Mouse (Mus musculus): ENCODE measurements at regions not wholly inside any gene's neighbourhood (a gene's known extent, or its start where the extent isn't known, plus 50 kb on each side); places are given as distances from the start of the nearest gene placed in this dataset.

DNA sequence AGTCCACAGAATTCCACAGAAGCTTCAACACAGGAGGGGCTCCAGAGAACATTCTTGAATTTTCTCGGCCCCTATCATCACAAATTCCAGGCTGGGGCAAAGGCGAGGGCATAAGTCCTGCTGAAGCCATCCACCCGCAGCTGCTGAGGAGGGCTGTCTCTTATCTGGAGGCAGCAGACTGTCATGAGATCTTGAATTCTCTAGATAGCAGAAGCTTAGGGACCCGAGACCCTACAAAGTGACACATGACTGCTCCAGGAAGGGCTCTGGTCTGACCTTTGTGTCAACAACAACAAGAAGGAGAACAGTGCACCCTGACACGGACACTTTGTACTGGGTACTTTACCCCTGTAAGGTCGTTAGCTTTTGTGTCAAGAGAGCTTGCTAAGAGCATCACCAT, 57.2 kb downstream of the Lao1 start:
- DNase-seq (ENCODE audit: low read depth, low spot score) = no peak

DNA sequence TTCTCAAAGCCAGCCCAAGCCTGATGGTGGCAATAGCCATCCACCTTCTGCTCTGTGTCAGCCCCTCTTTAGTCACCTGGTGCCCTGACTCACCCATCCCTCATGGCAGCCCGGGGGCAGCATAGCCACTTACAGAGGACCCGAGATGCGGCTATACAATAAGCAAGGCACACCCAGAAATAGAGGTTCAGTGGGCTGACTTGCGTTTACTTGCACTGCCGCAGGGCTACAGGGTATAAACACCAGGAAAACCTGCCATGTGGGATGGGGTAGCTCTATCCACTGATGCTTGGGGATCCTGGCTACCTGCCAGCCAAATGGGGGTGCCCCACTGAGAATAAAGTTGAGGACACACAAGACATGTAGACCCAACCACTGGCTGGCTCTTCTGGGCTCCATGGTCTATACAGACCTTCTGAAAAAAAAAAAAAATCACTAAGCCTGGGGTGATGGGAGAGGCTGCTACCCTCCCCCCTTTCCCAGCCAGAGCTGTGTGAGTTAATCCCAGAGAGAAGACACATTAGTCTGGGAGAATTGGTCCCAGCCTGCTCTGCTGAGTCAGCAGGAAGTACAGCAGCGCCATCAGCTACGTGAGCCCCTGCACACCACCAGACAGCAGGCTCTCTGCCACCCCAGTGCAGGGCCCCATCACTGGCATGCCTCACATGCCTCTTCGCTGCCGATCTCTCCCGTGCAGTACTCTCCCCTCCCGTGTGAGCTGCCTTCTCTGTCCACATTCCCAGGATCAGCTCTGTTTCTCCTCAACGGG, 57.8 kb downstream of the Lao1 start:
- peak; percentile 35 for DNase-seq (ENCODE audit: low read depth, low spot score)

DNA sequence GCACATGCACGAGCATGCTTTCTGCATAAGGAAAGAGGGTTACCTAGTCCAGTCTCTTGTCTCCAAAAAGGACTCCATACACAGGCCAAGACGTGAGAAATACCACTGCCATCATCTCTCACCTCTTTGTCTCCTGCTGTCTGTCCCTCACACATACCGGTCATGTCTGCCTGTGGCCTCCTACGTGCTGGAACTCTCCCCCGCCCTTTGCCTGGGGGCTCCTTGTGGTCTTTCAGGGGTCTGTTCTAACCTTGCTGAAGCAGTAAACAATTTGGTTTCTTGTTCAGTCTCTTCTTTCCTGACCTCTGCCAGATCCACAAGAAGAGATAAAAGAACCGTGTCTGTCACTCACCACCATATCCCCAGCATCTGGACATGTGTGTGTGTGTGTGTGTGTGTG, 61.0 kb downstream of the Lao1 start:
- DNase-seq (ENCODE audit: low read depth, low spot score) = no peak

DNA sequence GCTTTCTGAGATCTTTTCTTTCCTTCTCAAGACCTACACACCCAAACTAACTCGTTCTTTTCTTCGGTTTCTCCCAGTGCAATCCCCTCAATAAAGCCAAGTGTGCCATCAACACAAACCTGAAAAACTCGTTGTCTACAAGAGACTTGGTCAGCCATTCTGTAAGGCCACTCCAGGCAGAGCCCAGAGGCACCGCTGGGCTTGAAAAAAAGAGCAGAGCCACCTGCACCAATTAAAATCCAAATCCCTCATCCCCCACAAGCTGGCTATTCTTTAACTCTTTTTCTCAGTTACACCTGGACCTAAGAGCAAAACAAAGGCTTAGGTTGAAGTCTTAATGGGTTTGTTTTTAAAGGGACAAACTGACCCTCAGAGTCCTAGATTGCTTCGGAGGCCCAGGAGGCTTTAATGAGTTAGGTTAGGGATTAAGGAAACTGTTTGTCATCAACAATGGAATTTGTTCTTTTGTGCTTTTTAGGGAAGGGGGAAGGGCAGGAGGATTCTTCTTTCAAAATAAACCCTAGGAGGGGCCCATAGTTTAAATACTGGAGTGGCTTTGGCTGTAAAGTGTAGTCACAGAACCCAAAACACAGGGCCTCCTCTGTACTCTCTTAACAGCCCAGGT, 65.0 kb downstream of the Lao1 start:
- DNase-seq (ENCODE audit: low read depth, low spot score) = no peak

DNA sequence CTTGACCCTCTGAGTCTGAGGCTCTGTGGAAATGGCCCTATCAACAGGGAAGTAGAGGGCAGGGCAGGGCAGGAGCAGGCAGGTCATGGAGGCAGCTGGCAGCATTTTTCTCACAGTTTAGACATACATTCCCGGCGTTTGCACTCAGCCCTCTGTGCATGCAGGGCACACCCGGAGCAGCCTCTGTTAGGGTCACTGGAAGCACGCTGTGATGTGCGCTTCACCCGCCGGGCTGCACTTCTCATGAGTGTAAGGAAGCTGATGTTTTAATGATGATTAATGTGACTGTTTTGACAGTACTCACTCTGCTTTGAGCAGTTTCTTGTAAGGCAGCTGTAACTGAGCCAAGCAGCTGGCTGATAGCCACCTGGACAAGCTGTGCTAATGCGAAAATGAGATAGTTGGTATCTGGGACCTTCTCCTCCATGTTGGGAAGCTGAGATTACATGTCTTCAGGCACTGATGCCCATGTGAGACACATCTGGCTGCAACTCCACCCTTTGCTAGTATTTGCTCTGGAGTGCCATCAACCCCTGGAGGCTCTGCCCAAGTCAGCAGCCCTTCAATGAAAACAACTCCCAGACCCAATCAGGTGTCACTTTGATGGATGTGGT, 66.9 kb downstream of the Lao1 start:
- no peak for DNase-seq (ENCODE audit: low read depth, low spot score)

DNA sequence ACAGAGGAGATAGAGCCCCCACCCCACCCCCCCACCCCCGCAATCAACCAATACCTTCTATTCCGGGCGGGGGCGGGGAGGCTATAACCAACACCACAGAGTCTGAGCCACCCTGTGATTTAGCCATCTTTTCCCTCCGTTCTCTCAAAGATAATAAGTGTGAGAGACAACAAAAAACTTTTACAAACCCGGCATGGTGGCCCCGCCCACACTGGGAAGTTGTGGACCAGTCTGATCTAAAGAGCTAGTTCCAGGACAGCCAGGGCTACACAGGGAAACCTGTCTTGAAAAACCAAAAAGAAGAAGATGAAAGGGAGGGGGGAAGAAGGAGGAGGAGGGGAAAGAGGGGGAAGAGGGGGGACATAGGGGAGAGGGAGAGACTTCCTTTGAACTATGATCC, 67.7 kb downstream of the Lao1 start:
- DNase-seq (ENCODE audit: low read depth, low spot score) = no peak

DNA sequence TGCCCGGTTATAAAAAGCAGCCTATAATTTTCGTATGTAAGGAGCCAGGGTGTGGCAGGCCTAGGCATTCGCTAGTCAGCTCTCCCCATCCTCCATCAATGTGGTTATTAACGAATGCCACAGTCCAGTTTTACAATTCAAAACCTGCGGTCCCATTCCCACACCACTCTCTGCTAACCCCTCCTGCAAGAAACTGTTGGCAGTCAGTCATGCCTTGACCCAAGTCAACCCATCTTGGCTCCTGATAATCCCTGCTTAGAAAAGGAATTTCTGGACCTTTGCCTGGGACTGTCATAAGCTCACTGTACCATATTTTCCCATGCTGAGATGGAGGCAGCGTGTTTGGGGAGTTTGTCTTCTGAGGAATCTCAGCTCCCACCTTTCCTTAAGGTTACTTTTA, 68.4 kb downstream of the Lao1 start:
- DNase-seq (ENCODE audit: low read depth, low spot score) = no peak

DNA sequence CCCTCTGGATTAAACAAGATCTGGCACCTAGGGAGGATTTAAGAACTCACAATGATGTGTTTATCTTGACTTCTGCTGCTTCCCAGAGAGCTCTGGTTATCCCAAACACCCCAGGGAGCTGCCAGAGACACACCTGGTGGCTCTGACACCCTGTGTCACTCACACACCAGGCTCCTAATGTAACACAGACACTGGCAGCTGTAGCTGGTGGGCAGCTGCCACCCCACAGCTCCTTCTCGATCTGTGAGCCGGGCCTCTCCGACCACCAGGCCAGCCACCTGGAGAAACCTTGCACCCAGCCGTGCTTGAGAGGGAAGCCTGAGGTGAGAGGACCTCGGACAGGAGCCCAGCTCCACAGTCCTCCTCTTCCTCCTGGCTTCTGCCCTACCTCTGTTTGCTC, 69.5 kb downstream of the Lao1 start:
- no peak for DNase-seq (ENCODE audit: low read depth, low spot score)

DNA sequence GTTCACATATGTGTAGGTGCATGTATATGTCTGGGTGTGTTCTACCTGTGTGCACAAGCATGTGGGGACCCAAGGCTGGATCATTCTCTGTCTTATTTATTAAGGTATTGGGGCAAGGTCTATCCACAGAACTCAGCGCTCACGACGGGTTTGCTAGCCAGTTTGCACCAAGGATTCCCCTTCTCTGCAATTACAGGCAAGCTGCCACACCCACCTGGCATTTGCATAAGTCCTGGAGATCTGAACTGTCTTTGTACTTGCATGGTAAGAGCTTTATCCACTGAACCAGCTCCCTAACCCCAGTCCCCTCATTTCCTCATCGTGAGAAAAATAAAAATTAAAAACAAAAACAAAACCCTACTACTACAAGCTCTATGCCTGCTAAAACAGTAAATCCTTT, 71.6 kb downstream of the Lao1 start:
- DNase-seq (ENCODE audit: low read depth, low spot score) = no peak

DNA sequence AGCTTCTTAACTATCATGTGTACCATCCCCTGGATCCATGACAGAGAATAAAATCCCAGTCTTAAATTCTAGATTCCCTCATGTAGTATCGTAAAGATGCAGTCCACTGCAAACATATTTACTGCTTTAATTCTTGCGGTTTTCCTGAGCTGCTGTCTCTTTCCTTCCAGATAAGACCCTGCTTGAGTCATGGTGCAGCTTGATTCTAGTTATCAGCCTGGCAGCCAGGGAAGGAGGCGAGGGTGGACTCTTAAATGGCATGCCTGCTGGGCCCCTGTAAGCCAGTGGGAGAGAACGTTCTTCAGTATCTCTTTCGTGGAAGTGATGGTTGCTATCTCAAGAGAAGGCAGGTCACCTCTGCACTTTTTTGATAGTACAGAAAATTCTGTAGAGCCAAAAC, 71.9 kb upstream of the Slc2a1 start:
- DNase-seq (ENCODE audit: low read depth, low spot score) = no peak

DNA sequence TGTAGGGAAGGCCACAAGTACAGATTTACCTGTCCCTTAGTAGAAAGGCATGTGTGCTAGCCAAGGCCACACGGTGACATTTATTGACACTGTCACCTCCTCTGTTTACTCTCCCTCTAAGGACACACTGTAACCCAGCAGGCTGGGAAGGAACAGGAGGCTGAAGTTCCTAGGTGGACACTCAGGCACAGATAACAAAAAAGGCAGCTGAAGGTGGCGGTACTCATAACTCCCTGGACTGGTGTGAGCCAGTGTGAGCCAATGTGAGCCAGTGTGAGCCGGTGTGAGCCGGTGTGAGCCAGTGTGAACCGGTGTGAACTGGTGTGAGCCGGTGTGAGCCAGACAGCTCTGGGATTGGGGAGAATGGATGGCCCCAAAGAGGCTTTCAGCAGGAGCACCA, 68.5 kb upstream of the Slc2a1 start:
- no peak for DNase-seq (ENCODE audit: low read depth, low spot score)

DNA sequence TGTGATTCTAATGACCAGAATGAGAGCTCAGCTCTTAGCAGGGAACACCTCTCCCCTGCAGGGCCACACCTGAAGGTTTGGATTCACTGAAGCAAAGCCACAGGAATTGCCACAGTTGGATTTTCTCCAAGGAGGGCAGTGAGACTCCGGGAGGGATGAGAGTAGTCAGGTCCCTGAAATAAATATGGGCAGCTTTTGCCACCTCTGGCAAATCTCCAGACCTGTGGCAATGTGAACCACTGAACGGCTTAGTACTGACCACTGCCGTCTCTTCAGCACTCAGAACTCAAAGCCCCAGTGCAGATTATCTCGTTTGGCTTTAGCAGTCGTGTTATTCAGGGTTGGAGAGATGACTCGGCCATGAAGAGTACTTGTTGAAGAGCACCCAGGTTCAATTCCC, 66.9 kb upstream of the Slc2a1 start:
- no peak for DNase-seq (ENCODE audit: low read depth, low spot score)

DNA sequence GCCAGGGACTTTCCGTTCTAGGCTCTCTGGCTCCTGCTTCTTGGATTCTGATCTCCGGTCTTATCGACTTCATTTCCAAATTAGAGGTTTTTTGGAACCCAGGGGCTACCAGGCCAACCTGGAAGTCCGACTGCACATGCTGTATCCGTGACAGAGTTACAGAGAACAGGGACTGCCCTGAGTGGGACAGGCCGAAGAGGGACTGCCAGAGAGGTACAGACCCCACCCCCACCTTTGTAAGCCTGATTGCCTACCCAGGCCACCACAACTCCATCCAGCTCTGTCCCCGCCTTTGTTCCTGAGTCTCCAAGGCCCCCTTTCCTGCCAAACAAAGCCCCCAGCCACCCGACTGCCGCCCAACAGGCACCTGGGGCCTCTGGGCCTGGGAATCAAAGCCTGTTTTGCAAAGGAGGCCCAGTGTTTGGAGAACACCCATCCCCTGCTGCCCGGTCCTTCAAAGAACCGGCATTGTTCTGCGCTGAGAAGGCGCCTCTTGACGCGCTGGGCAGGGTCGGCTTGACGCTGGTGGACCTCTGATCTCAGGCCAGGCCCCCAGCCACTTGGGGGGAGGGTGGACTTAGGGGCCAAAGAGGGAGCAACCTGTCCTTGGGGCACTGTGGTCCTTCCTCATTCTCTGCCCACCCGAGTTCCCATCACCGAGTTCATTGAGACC, 64.4 kb upstream of the Slc2a1 start:
- DNase-seq (ENCODE audit: low read depth, low spot score) = no peak

DNA sequence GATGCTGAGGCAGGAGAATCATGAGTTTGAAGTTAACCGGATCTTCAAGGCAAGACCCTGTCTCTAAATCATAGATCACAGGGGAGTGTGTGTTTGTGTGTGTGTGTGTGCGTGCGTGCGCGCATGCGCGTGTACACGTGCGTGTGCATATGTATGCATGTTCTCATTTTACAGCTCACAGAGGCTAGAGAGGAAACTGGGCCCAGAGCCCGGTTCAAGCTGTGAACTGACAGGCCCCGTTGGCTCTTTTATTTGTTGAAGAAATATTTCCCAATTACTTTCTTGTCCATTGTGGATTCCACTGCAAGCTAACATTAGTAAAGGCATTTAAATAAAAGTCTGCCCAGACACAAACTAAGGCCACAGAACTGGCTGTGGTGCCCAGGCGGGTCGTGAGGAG, 63.7 kb upstream of the Slc2a1 start:
- no peak for DNase-seq (ENCODE audit: low read depth, low spot score)

DNA sequence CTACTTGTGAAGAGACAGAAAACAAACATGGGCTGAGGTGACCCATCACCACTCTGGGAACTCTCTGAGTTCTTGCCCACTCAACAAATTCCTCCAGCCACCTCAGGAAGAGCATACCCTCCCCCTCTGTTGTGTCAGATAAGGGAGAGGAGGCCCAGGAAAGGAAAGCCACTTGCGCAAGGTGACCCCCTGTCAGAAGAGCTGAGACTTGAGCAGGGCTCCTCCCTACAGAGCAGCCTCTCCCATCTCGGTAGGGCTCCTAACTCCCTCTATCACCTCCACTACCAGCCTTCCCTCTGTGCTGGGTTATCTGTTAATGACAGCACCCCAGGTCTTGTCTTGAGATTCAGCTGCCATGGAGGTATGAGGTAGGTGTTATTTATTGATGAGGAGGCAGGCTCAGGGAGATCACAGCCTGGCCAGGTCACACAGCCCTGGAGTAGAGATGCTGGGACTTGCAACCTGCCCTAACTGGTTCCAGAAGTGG, 57.6 kb upstream of the Slc2a1 start:
- DNase-seq (ENCODE audit: low read depth, low spot score) = no peak

DNA sequence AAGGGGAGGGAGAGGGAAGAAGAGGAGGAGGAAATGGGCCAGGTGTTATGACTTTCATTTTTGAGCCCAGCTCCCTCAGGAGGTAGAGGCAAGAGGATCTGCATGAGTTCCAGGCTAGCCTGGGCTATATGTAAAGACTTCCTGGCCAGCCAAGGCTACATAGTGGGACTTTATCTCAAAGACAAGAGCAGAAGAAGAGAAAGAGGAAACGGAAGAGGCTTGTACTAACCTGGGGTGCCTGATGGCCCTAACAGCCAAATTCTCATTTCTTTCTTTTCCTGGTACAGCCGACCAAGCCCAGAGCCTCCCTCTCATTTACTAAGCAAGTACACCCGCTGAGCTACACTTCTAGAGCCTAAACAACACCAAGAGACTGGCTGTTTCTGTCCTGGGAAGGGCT, 56.0 kb upstream of the Slc2a1 start:
- DNase-seq (ENCODE audit: low read depth, low spot score) = no peak

DNA sequence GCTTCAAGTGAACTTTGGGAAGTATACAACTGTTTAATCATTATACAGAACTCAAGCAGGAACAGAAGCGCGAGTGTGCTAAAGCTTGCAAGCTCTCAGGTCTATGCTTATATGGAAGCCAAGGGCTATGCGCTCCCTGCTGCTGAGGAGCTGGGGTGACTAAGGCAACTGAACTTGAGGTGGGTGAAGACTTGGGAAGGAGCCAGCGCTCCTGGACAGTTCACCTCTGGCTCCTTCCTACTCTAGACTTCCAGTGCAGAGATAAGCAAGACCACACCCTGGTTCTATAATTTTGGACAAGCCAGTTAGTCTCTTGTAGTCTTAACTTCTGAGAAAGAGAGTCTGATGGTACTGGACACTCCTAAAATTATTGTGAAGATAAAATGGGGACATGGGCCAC, 55.3 kb upstream of the Slc2a1 start:
- no peak for DNase-seq (ENCODE audit: low read depth, low spot score)

DNA sequence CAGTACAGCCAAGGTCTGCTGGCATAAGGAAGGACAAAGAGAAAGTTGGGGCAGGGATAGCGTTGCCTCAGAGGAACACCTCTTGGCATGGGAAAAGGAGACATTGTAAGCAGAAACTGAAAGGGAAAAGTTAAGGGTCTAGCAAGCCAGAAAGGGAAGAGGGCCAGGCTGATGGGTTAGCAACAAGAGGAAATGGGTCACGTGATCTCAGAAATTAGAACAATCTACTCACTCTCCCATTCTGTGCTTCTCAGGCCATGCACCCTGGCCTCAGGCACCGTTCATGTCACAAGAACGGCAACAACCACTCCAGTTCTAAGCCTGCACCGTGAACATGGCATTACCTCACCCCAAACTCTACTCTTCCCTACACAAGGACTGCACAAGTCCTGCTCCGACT, 54.8 kb upstream of the Slc2a1 start:
- no peak for DNase-seq (ENCODE audit: low read depth, low spot score)

DNA sequence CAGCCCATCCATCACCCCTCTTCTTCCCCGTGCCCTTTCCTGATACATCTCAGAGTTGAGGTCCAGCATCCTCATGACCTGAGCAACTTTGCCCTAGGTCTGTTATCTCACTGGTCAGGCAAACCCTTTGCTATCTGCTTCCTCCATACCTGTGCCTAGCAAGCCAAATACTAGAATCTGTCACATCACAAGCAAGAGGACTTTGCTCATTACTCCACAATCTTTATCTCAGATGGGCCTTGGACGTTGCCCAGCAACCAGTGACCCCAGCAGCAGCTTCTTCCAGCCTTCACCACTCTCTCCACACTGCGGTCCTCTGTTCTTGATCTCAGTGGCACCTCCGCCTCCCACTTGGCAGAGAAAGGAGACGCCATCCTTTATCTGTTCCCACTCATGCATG, 54.4 kb upstream of the Slc2a1 start:
- DNase-seq (ENCODE audit: low read depth, low spot score) = no peak

DNA sequence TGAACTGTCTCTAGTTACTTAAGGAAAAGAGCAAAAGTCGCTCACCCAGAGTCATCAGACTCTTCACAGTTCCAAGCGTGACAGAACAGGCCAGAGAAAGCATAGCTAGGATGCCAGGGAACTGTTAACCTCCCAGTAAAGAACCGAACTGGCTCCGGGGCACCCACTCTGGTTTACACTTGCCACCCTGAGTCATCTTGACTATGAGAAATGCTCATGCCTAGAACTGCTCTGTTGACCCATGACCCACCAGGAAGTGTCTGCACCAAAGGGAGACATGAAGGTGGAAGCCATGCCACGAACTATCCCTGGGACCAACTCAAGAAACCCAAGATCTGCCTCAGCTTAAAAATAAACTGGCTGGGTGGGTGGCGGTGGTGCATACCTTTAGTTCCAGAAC, 51.3 kb upstream of the Slc2a1 start:
- DNase-seq (ENCODE audit: low read depth, low spot score) = no peak

DNA sequence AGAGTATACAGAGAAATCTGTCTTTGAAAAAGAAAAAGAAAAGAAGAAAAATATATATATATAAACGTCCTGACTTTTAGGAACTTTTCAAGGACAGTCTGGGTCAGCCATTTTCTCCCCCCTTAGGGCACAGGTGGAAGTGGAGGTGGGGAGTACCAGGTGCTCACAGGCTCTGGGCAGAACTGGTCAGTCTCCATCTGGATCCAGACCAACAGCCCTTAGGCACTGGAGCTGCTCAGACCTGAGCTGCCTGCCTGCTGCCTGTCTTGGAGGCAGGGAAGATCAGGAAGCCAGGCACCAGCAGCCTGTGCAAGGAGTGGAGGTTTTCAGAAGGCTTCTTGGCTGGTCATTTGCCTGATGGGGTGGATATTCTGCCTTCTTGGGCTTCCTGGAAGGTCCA, 50.7 kb upstream of the Slc2a1 start:
- DNase-seq (ENCODE audit: low read depth, low spot score) = no peak
